Mouse (Mus musculus): Measurements from ENCODE around the gene Il16.

The Il16 gene

DNA sequence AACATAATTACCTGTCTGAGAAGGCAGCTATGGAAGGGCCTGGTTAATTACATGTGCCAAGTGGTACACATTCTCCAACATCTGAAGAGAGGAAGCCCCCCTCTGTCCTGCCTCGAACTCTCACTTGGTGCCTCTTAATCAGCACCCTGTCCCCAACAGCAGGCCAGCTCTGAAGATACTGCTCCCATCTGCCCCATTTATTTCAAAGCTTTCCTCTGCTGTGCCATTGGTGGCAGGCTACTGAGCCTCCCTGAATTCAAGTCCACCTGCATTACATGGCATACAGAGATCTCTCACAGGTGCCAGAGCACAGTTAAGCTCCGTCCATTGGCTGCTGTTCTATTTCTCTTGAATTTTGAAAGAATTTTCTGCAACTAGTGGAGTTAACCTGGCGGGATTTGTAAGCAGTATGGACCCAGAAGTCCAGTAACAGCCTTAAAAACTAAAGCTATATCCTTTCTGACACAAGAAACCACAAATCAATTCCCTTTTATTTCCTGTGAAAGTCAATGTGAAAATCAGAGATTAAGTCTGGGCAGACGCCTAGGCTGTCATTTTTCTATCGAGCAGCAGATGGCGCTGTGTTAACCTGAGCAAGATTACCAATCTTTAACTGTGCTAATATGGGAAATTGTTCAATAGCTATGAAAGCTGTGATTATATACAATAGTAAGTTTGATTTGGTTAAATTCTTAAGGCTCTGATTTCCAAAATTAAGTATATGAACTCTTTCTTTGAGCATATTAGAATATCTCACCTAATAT, 49.9 kb downstream of the Il16 start:
- in situ Hi-C loops (cut with MboI, MseI): no loop called here

DNA sequence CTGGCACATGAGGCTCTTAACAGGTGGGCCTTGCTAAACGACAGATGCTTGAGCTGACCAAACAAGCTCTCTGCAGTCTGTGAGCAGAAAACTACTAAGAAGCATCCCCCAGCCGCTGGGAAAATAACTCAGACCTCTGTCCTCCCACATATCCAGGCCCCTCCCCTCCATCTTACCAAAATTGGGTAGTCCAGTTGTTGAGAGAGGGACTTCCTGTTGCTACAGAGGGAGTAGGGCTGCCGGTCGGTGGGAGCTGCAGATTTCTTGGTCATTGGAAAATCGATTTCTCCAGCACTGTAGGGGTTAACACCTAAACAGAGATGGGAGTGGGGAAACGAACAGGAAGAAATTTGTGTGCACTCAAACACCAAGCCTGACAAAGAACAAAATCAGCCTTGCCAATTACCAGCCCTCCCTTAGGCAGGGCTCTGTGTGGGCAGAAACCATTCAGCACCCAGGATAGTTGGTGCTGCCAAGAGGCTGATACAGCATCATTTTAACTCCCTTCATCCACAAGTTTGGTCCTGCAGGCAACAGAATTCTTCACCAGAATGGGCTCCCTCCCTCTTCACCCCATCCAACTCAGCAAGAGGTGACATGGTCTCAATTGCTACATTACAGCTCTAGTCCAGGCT, 62.8 kb downstream of the Il16 start:
- in situ Hi-C loops (cut with MboI, MseI): loop anchor here (5.0 kb wide), 1 partner anchor 60 kb away; no protein-coding TSS in a partner anchor

DNA sequence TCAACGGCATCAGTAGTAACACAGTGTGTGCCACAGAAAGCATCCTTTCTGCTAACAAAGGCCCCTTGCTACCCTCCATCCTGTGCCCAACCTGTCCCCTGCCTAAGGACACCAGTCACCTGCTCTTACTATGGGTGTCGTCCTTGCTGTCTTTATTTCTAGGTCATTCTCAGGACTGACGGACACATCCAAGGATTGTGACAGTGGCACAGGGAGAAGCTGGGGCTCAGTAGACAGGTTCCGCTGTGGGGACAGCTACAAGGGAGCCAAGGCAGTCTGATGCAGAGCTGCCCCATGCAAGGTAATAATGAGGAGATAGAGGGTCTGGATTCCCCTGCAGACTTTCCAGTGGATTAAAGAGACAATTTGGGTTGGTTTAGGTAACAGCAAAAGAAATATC, 67.0 kb downstream of the Il16 start:
- in situ Hi-C loops (cut with MboI, MseI): loop anchor here (5.0 to 10.0 kb wide), 2 partner anchors 91 to 954 kb away; no protein-coding TSS in a partner anchor

DNA sequence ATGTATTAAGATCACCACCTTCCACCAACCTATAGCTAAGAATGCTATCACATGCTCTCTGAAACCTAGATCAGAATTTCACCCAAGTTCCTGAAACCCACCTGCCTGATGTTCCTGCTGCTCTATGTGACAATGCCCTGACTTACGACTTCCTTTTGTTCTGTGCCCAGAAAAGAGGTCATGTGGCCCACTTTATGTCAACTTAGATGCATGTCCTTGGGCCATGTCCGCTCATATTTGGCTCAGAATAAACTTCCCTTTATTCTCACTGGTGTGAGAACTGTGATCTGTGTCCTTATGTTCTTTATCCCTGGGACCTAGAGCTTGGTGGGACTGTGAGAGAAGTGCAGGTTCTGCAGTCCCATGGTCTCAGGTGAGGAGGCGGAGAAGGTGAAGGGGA, 68.2 kb downstream of the Il16 start:
- in situ Hi-C loops (cut with MboI, MseI): loop anchor here (5.0 to 10.0 kb wide), 2 partner anchors 90 to 952 kb away; no protein-coding TSS in a partner anchor

DNA sequence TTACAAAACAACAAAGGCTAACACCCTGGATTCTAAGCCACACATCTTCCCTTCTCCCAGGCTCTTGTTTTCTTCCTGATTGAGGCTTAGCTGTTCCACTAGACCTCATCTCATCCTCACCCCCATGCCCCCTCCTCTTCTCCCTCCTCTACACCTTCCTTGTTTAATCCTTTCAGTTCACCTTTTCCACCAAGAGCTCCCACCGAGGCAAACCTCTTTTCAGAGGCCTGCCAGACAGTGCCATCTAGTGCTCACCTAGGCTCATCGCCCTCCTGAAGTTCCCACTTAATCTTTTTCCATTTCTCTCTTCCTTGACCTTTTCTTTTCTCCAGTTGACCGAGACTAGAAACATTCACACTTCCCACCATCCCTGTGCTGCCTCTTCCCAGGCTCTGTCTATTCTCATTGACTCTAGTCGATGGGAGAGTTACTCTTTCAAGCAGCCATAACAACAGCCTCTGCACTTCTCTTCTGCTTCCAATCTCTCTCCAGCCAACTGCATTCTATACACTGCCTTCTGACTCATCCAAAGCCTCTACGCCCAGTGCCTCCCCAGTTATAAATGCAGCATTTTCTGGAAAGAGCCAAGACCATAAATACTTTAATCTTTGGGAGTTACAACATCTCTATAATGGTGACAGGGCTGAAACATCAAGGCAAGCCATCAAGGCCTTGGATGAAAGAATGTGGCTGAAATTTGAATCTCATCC, 69.8 kb downstream of the Il16 start:
- in situ Hi-C loops (cut with MboI, MseI): loop anchor here (5.0 to 10.0 kb wide), 2 partner anchors 88 to 951 kb away; no protein-coding TSS in a partner anchor

DNA sequence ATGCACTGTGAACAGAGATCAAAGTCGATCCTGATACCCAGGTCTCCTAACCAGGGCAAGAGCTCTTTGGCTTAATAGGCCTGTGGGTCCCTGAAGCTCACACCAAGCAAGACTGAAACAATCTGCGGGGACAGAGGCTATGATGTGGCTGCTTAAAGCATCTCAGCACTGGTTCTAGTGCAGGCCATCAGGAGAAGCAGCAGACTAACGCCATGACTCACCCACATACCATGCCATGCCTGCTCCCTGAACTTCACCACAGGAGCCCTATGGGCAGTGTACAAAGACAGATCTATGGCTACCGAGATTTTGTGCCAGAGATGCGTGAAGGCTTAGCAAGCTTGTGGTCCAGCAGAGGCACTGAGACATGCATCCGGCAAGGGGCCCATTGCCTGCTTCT, 74.0 kb downstream of the Il16 start:
- in situ Hi-C loops (cut with MboI, MseI): loop anchor here (5.0 to 10.0 kb wide), 2 partner anchors 104 to 947 kb away; no protein-coding TSS in a partner anchor

DNA sequence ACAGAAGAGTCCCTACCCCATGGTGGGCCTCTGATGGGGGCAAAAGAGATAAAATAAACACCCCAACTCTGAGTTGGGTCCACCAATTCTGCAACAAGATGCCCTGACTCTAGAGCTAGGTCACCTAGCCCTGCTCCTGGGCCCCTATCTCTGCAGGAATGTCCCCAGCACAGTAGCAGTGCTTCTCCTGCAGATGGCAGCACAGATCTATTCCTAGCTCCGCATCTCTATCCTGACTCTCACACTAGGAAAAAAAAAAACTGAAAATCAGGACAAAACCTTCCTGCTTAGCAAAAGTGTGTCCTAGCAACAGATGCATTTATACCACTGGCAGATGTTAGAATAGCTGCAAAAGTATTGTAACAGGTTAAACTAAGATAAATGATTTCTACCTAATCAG, 76.8 kb downstream of the Il16 start:
- in situ Hi-C loops (cut with MboI, MseI): no loop called here

DNA sequence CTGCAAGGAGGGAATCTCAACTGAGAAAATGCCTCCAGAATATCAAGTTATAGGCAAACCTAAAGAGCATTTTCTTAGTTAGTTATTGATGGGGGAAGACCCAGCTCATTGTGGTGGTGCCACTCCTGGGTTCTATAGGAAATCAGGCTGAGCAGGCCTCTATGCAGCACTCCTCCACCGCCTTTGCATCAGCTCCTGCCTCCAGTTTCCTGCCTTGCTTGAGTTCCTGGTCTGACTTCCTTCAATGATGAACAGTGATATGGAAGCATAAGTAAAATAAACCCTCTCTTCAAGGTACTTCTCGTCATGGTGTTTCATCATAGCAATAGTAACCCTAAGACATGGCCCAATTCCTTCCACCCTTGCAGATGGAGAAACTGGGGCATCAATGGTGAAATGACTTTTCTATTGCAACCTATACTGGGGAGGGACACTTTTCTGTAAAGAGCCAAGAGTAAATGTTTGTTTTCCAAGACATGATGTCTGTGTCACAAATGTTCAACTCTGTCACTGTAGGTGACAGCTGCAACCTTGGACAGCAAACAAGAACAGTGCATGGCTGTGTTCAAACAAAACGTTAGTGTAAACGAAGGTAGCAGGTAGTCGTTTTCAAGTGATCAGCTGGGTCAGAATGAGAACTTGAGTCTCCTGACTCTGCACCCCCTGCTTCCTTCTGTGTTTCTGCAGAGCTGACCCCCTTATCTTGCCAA, 77.4 kb downstream of the Il16 start:
- in situ Hi-C loops (cut with MboI, MseI): no loop called here

DNA sequence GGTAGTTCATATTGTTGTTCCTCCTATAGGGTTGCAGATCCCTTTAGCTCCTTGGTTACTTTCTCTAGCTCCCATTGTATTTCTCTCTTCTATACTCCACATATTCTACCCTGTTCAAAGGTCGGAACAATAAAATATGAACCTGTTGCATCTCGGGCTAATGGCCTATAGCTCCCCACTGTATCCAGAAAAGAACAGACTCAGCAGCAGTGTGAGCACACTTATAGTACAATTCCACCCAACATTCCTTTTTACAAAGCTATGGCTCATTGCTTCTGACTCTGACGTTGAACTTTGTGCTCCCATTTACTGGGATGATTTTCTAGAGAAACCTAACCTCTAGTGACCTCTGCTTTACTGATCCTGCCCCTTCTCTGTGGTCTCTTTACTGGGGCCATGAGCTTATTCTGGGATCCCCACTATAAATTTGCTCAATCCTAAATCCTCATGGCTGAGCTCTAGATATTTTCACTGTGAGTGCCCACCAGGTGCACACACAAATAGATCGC, 79.4 kb downstream of the Il16 start:
- in situ Hi-C loops (cut with MboI, MseI): no loop called here

DNA sequence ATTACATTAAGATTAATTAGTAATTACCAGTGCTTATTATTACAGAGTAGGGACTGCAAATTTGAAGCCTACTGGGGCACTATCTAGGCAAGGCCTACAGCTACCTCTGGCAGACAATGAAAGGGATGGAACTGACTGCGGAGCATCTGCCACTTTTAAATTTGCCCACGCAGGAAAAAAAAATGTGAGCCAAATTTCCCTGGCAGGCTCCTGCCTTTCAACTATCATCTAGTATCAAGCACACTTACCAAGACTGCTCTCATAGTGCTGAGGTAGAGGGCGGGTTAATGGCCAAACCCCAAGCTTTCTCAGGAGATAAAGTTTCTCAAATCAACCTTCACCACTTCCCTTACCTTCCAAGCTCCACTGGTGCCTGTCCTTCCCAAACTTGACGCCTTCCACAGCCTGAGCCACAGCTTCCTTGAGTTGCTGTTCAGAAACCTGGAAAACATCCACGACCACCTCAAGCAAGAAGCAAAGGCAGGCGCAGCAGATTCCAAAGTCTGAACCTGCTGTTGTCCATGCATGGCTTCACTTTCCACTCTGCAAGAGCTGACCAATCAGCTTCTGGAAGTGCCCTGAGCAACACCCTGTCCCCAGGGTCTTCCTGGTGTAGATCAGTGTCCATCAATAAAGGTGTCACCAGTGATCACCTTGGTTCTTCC, 82.7 kb downstream of the Il16 start:
- in situ Hi-C loops (cut with MboI, MseI): no loop called here

DNA sequence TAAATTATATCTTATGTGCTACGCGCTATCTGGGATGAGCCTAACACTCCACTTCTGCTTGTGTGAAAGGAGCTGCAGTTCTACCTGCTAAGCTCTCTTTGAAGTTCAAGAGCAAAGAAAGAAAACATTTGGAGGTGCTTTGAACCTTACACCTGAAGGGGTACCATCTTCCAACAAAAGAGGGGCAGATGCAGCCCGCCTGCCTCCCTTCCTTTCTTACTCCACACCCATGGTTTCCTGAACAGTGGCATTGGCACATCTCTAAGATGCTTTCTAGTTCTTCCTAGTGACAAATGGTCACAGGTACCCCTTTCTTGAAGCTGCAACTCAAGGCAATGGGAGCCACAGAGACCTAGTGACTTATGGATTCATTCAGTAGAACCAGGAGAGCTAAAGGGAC, 83.8 kb downstream of the Il16 start:
- in situ Hi-C loops (cut with MboI, MseI): no loop called here

DNA sequence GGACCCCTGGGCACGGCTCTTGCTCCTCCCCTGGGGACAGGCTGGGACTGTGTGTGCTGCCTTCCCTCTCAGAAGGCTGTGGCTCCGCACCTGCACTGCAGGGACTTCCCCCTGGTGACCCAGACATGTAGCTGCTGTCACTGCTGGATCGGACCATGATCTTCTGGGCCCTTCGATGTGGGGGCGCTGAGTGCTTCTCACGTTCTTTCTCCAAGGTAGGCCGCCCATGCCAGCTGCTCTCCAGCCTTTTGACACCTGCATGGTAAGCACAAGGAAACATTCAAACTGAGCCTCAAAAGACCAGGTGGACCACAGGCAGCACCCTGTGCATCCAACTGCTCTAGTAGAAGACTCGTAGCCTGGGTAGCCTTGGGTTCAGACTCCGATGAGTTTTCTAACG, 84.5 kb downstream of the Il16 start:
- in situ Hi-C loops (cut with MboI, MseI): no loop called here

DNA sequence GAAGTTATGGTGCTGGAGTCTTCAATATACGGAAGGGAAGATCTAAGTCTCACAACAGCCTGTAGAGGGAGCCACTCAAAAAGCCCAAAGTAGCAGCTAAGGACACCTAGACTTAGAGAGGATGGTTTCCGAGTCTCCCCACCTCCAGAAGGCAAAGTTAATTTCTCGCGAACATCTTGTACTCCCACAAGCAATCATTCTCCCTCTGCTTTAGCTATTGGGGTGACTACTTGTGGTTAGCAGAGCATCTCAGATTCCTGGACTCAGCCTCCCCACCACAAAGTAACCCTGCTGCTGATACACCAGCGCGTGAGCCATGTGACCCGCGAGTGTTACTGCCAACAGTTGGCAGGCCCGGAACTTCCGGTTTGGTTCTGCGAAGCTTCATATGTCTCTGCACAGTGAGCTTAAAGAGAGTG, 85.2 kb downstream of the Il16 start:
- in situ Hi-C loops (cut with MboI, MseI): no loop called here

DNA sequence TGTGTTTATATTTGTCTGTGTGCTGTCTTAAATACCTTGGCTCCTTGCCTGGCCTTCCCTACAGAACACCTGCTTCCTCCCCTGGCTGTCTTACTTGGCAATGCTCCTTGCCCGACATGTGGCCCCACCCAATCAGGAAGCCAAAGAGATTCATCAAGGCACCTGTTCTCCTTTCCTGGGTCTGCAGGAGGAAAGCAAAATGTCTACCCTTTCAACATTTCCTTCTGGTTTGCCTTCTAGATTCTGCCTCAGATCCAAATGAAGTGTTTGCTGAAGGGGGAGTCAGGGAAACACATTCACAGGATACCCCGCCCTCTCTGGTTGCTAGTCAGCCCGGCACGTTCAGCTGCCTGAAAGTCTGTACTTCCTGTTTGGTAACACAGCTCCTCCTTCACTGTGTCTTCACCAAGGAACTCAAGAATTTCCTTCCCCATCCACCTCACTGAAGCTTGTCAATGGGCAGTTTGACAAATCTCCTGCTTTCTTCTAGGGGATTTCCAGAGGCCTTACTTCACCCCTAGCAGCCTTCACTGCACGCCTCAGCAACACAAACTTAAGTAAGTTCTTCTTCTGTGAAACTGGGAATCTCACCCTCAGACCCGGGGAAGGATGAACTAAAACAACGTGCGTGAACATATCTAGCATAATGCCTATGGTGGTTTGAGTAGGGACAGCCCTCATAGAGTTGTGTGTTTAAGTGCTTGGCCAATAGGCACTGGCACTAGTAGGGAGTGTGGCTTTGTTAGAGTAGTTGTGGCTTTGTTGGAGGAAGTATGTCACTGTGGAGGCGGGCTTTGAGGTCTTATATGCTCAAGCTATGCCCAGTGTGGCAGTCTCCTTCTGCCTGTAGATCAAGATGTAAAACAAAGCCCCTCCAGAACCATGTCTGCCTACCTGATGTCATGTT, 86.1 kb downstream of the Il16 start:
- in situ Hi-C loops (cut with MboI, MseI): loop anchor here (10.0 kb wide), 1 partner anchor 505 kb away; no protein-coding TSS in a partner anchor

DNA sequence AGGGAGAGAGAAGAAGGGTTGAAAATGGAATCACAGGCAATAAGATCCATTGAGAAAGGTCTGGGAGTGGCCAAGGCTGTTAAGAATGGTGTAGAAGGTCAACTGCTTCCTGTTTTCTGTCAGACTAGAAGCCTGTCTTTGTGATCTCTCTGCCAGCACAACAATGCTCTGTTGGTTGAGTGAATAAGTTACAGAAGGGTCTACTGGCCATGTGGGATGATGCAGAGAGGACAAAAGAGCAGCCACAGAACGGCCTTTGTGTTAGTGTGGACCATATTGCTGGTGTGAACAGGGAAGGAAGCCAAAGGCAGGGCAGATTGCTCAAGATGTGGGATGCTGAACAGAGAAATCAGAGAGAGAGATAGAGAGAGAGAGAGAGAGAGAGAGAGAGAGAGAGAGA, 86.8 kb downstream of the Il16 start:
- in situ Hi-C loops (cut with MboI, MseI): loop anchor here (10.0 kb wide), 1 partner anchor 506 kb away; no protein-coding TSS in a partner anchor

DNA sequence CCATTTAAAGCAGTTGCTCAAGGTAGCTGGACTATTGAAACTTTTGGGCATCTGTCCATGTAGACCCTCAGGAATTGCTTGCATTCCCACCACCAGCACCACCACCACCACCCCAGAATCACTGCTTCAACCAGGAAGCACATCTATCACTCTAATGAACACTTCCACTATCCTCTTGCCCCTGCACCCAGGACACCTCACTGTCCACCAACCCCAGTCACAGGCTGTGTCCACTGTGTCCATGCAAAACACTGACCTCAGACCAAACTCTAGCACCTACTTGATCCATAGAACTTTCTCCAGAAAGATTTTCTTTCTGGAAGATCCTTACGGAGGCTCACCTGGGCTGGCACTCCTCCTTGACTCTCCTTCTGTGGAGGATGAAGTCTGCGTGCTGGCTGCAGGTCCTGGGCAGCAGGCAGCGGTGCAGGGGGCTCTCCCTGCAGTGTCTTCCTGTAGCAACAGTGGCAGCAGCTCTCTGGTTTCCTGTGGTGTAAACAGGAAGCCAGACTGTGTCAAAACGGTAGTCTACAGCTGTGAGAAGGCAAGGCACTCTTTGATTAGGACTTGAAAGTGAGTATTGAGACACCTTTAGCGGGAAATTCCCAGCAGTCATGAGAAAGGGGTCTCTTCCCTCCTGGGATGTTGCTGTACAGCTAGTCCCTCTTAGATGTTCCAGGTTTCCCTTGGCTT, 90.4 kb downstream of the Il16 start:
- in situ Hi-C loops (cut with MboI, MseI): loop anchor here (10.0 kb wide), 1 partner anchor 510 kb away; no protein-coding TSS in a partner anchor

DNA sequence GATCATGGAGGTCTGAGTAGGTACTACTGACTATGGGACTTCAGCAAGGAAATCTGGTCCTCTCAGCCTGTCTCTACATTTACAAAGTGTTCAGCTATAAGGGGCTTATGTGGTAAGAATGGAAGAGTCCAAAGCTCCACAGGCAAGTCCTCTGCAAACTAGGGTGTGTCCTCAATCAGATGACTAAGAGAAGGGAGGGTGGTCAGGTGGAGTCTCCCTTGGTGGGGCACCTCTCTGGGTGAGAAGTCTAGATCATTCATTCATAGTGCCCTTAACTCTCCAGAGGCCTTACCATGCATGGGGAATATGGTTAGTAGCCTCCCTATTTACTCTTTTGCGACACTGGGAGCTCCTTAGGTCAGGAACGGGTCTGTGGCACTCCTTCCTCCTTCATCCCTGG, 91.3 kb downstream of the Il16 start:
- in situ Hi-C loops (cut with MboI, MseI): loop anchor here (10.0 kb wide), 1 partner anchor 511 kb away; no protein-coding TSS in a partner anchor

DNA sequence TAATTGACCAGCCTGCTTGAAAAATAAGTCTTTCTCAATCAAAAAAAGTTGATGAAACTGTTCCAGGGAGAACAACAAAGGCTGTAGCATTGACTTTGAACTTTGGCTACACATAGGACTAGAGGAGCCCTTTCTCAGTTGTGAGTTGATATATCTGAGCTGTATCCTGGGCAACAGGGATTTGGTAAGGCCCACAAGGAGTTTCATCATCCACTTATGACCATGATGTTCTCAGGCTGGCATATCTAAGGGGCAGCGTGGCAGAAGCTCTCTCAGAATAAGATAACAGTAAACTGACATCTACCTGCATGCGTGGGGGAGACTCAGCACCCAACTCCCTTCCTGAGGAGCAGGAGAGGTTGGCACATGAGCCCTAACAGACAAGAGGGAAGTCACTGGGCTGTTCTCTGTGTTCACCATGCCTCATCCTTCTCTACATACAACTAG, 91.9 kb downstream of the Il16 start:
- in situ Hi-C loops (cut with MboI, MseI): loop anchor here (10.0 kb wide), 1 partner anchor 511 kb away; no protein-coding TSS in a partner anchor

DNA sequence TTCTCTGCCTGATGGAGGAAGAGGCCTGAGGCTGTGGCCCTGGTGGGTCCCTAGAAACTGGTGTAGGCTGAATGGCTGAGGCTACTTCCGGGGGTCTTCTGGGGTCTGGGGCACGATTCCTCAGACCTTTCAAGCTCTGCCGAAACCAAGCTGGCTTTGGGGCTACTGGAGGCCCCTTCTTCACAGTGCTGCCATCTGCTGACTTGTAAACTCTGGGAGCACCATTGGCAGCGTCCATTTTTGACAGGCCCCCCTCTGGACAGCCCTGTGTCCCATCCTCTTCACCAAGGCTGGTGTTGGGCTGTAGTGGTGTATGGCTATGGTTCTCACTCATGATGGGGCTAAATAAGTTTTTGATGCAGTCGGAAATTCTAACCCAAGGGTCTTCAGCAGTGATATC, 93.0 kb downstream of the Il16 start:
- in situ Hi-C loops (cut with MboI, MseI): loop anchor here (10.0 kb wide), 1 partner anchor 512 kb away; no protein-coding TSS in a partner anchor

All from regulatory T cell (primary cell).